Mouse (Mus musculus) cerebellum, adult (tissue): ENCODE data around the gene Fkbp14.
A peak's percentile ranks its signal among the peaks of the same experiment; 100 is the strongest.

Experiments used
- ATAC-seq: cut with Nextera tagmentation; 2 replicates; pipeline ENCODE4 v1.9.2; 2017; ENCODE audit warnings: mild to moderate bottlenecking, moderate library complexity, mixed read lengths; ENCODE audit not compliant: insufficient number of reproducible peaks, low FRiP score, low TSS enrichment

Fkbp14 gene

DNA sequence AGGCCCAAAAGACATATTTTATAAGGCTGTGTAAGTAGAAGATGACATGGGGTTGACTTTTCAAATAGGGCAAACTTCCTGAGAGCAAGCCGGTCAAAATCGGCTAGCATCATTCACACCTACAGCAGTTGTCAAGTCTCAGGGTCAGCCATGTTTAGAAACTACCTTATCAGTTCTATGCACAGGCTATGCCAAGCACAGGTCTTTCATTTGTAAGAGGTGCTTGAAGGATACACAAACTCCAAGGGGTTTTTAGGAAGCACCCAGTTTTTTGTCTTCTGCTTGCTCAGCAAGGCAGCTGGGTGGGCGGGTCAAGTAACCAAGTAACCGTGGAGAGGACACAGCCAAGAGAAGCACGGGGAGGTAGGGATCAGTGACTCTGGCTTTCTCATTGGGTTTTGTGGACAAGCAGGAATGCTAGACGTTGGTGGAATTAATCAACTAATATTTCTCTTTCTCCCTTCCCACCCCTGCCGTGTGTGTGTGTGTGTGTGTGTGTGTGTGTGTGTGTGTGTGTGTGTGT is 46.2 kb downstream of the Fkbp14 start:
- ATAC-seq = no peak

GRCm38 (mm10) chr6:54549311-54549710 is 47.8 kb downstream of the Fkbp14 start:
- no peak for ATAC-seq

GRCm38 (mm10) chr6:54548314-54549019 is 48.6 kb downstream of the Fkbp14 start:
- ATAC-seq = peak; percentile 28; the same call in 1 of the 2 replicates

- ATAC-seq = no peak
Measured at GRCm38 (mm10) chr6:54543646-54544045, 53.5 kb downstream of the Fkbp14 start.

GRCm38 (mm10) chr6:54542836-54543235 is 54.3 kb downstream of the Fkbp14 start:
- no peak for ATAC-seq

DNA sequence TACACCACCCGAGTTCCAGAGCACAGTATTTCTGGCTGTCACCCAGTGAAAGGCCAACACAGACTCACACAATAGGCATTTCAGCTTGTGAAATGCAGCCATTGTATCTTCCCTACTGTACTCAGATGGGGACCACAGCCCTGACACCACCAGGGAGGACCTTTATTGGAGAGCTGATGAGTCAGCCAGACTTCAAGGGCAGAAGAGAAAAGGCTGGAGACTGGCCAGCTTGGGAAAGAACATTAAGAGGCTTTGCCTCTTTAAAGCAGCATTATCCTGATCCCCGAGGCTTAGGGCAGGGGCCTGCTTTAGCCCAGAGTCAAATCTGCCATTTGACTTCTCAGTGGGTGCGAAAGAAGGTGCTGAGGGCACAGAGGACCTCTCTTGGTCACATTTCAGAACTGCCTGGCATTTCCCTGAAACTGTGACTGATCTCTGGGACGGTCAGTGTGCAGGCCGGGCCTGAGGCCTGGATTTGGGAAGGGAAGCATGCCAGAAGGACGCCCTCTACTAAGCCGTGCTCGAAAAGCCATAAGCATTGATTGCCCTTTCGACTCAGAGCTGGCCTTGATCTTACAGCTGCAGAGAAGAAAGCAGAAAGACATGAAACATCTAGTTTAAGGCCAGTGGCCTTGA is 56.7 kb downstream of the Fkbp14 start:
- ATAC-seq = no peak

DNA sequence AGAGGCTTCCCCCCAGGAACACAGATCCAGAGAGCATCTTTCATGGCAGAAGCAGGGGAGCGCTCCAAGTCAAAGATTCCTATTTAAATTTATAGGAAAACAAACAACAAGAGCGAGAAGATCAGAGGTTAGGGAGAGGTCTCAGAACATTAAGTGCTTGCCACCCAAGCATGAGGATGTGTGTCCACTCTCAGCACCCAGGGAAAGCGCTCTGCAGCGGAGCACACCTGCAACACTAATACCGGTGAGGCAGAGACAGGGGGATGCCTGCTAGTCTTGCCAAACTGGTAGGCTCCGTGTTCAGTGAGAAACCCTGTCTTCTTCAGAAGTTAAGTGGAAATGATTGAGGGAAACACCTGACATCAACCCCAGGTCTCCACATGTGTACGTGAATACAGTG is 57.7 kb downstream of the Fkbp14 start:
- ATAC-seq = no peak

- peak; percentile 82 for ATAC-seq
Measured at GRCm38 (mm10) chr6:54538773-54539173, 58.3 kb downstream of the Fkbp14 start.

DNA sequence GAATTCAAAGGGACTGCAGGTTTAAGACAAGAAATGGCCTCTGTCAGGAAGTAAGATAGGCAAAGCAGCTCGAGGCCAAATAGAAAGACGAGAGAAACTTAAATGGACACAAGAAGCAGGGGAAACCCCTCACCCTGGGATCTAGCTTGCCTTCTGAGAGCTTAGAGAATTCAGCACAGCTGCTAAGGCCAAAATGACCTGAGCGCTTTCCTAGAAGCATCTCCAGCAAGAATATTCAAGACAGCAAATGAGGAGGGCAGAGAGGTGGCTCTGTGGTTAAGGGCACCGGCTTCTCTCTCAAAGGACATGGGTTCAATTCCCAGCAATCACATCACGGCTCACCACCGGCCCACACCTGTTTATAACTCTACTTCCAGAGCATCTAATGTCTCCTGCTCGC is 60.1 kb downstream of the Fkbp14 start:
- ATAC-seq = no peak

- no peak for ATAC-seq
Measured at GRCm38 (mm10) chr6:54535485-54535884, 61.6 kb downstream of the Fkbp14 start.

DNA sequence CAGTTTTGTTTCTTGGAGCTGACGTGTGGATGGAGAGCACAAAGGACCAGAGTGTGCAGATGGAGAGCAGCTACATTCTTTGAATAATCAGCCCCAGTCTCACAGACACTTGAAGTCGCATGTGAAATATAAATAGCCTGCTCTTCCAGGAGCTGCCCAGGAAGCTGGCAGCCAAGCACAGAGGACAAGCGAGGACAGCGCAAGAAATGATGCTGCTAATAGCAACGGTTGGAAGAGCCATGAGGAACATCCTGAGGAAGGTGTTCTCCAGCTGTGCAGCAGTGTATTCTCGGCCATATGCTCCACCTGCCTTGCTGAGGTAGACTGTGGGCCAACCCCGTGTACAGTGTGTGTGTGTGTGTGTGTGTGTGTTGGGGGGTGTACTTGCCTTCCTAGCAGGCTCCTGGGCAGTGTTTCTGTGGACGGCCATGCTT is 66.0 kb downstream of the Fkbp14 start:
- ATAC-seq = peak; percentile 73

DNA sequence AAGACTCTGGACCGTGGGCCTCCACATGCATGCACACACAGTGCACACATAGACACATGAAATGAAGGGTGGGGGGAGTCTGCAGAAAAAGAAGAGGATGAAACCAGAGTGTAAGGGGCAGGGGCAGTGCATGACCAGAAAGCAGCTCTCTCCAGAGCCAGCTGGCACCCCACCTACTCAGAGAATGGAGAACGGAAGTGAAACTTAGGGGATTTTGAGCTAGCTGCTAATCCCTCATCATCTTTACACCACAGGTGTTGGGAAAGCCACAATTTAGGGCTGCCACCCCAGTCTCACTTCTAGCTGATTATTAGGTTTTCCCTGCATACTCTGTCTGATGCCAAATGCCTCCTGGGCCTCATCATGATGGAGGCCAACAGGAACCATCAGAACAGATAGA is 66.9 kb downstream of the Fkbp14 start:
- ATAC-seq = no peak

DNA sequence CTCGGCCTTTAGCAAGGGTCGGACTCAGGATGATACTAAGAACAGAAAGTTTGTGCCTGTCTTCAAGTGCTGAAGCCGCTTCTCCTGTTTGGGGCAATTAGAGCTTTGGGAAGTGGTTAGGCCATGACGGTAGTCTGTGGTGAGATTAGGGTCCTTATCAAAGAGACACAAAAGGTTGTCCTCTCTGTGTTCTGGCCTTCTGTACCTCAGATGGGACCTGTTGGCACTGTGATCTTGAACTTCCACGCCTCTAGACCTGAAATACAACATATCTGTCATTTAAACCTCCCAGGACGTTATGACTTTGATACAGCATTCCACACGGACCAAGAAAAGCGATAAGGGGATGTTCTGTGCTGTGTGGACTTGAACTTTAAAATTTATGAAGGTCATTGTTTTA is 68.4 kb downstream of the Fkbp14 start:
- ATAC-seq = no peak
